9 mouse cellular contexts compared by ENCODE assay signal in the genomic region with DNA sequence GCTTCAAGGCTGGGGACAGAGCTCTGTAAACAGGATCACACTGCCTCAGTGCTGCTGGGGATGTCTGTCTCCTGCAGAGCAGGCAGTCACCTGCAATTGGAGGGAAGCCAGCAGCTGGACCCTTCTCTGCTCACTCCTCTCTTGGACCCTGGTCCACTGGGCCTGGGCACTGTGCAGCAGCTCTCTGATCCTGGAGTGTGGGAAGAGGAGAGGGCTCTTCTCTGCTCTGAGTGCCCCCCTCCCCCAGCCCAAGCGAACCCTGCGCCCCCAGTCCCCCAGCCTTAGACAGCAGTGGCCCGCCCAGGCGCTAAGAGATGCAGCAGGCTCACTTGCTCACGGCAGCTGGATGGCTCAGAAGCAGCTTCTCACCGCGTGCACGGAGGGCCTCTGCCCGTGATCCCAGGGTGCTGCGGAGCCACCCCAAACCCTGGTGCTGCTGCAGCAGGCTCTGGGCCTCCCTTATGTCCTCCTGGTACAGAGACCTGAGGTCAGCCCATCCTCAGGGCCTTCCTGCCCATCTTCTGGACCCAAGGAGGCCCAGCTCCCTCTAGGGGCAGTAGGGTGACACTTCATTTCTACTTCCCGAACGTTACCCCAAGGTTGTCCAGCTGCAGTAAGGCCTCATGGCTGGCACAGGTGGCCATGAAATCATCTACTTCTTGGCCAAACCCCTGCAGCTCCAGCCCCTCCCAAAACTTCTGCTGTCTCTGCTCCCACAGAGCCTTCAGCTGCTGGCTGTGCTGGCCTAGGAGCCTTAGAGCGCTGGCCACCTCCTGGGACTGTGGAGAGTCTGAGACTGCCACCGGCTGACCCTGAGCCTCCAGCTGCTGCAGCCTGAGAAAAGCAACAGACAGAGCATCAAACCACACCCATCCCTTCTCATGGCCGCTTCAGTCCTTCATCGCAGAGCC. TPM values are rescaled to one million over a fixed set of nuclear protein-coding genes. Genes with fewer than 3 reads are reported as not detected.
A peak's percentile ranks its signal among the peaks of the same experiment; 100 is the strongest.
DNase-seq lines count a peak whose midpoint lies in the region; ATAC-seq and TF ChIP-seq lines count a peak whose summit lies in the region.
"Had no signal": no experiment of that assay in that cellular context is flagged by ENCODE, and none has a peak within 500 bp of the region (broad histone marks: within the 10 kb centered on the region; RNA-seq: fewer than 3 reads in every experiment).

No protein-coding gene starts in this region.

- ATAC-seq in heart, embryonic 12.5 days (ENCODE audit: insufficient number of reproducible peaks, low FRiP score) = no peak
- ATAC-seq in embryonic facial prominence, embryonic 11.5 days (replicated peaks; ENCODE audit: insufficient number of reproducible peaks, low FRiP score, low TSS enrichment, low read depth) = peak; percentile 49; the same call in 1 of the 2 replicates
- ATAC-seq in hindbrain, postnatal 0 days = peak; percentile 62
- ATAC-seq in lung, embryonic 14.5 days (ENCODE audit: insufficient read depth) = peak; percentile 54; the same call in 1 of the 2 replicates
- ATAC-seq in monocyte, adult 5-6 weeks (replicated peaks; ENCODE audit: insufficient number of reproducible peaks, low FRiP score, low TSS enrichment, poor library complexity, severe bottlenecking) = no peak

- no peak overlapping the region for H3K4me3 ChIP-seq in heart, adult 2 months
- no peak overlapping the region for H3K4me3 ChIP-seq in heart, embryonic 12.5 days
- H3K4me3 ChIP-seq in embryonic facial prominence, embryonic 11.5 days (ENCODE audit: low read depth, low read length) = no peak overlapping the region
- H3K4me3 ChIP-seq in hindbrain, postnatal 0 days (ENCODE audit: low read length) = no peak overlapping the region
- H3K4me3 ChIP-seq in lung, embryonic 14.5 days (ENCODE audit: low read depth, low read length) = no peak overlapping the region
- H3K4me3 ChIP-seq: liver, embryonic 15.5 days had no signal

- no peak overlapping the region for H3K4me2 ChIP-seq in heart, embryonic 12.5 days
- H3K4me2 ChIP-seq in embryonic facial prominence, embryonic 11.5 days (ENCODE audit: low read depth, low read length) = no peak overlapping the region
- no peak overlapping the region for H3K4me2 ChIP-seq in hindbrain, postnatal 0 days (ENCODE audit: low read depth, low read length)
- no peak overlapping the region for H3K4me2 ChIP-seq in lung, embryonic 14.5 days
- H3K4me2 ChIP-seq: liver, embryonic 15.5 days had no signal

- 56% methylated on average over 16 of the region's 16 CpGs for WGBS in heart, adult 2 months
- 41% methylated on average over 16 of the region's 16 CpGs for WGBS in heart, embryonic 12.5 days
- 35% methylated on average over 16 of the region's 16 CpGs for WGBS in embryonic facial prominence, embryonic 11.5 days
- WGBS in hindbrain, postnatal 0 days = 44% methylated on average over 16 of the region's 16 CpGs
- 32% methylated on average over 16 of the region's 16 CpGs for WGBS in lung, embryonic 14.5 days

- intact Hi-C loops in heart, adult 2 months (cut with DNase I) = loop anchor here (5.0 kb wide), 1 partner anchor 97 kb away; a partner anchor contains a TSS

- no peaks in the 10 kb centered on the region for H3K79me2 ChIP-seq in heart, adult 2 months (replicated peaks; ENCODE audit: control insufficient read depth, insufficient read depth, low read length)

- DNase-seq in heart, adult 2 months = peak in 1 of 2 experiments; percentile 33
- DNase-seq in NIH3T3 (ENCODE audit: low read depth) = peak; percentile 55
- peak; percentile 67 for DNase-seq in embryonic facial prominence, embryonic 11.5 days (ENCODE audit: low spot score)
- peak; percentile 58 for DNase-seq in hindbrain, postnatal 0 days (ENCODE audit: low spot score)
- peak; percentile 72 for DNase-seq in lung, embryonic 14.5 days
- peak; percentile 71 for DNase-seq in retina, embryonic 14.5 days (ENCODE audit: low spot score)

- H3K36me3 ChIP-seq in heart, adult 2 months (ENCODE audit: control insufficient read depth, insufficient read depth, low read length) = no peaks in the 10 kb centered on the region
- no peaks in the 10 kb centered on the region for H3K36me3 ChIP-seq in heart, embryonic 12.5 days
- H3K36me3 ChIP-seq in embryonic facial prominence, embryonic 11.5 days (replicated peaks; ENCODE audit: control insufficient read depth, insufficient read depth, low read depth, low read length) = no peaks in the 10 kb centered on the region
- H3K36me3 ChIP-seq in hindbrain, postnatal 0 days (ENCODE audit: insufficient read depth, low read length) = no peaks in the 10 kb centered on the region
- no peaks in the 10 kb centered on the region for H3K36me3 ChIP-seq in lung, embryonic 14.5 days (ENCODE audit: insufficient read depth)
- H3K36me3 ChIP-seq: liver, embryonic 15.5 days had no signal

- no peaks in the 10 kb centered on the region for H3K9me3 ChIP-seq in heart, embryonic 12.5 days (replicated peaks)
- no peaks in the 10 kb centered on the region for H3K9me3 ChIP-seq in embryonic facial prominence, embryonic 11.5 days (replicated peaks; ENCODE audit: control insufficient read depth, low read length)
- no peaks in the 10 kb centered on the region for H3K9me3 ChIP-seq in hindbrain, postnatal 0 days (ENCODE audit: low read length)
- H3K9me3 ChIP-seq in lung, embryonic 14.5 days (ENCODE audit: low read depth, low read length) = no peaks in the 10 kb centered on the region
- H3K9me3 ChIP-seq: liver, embryonic 15.5 days had no signal

- no peak overlapping the region for H3K27ac ChIP-seq in heart, adult 2 months
- H3K27ac ChIP-seq in heart, embryonic 12.5 days (ENCODE audit: poor library complexity, severe bottlenecking) = no peak overlapping the region
- no peak overlapping the region for H3K27ac ChIP-seq in embryonic facial prominence, embryonic 11.5 days (replicated peaks; ENCODE audit: low read depth, low read length)
- no peak overlapping the region for H3K27ac ChIP-seq in hindbrain, postnatal 0 days
- no peak overlapping the region for H3K27ac ChIP-seq in lung, embryonic 14.5 days (ENCODE audit: low read depth)
- H3K27ac ChIP-seq: liver, embryonic 15.5 days had no signal

- TF ChIP-seq POLR2A in heart, adult 2 months (IDR thresholded peaks at IDR 0.05; ENCODE audit: insufficient read depth, low read depth, low read length) = no peak

- 0 out of 2 replicates have a peak, but pooled peaks have one; percentile 20 for TF ChIP-seq EP300 in heart, adult 2 months (IDR thresholded peaks at IDR 0.05; ENCODE audit: insufficient read depth, low read depth, low read length)

- H3K4me1 ChIP-seq in heart, adult 2 months (ENCODE audit: control insufficient read depth, insufficient read depth, low read length) = no peaks in the 10 kb centered on the region
- H3K4me1 ChIP-seq in heart, embryonic 12.5 days (replicated peaks) = no peaks in the 10 kb centered on the region
- H3K4me1 ChIP-seq in embryonic facial prominence, embryonic 11.5 days (ENCODE audit: control insufficient read depth, insufficient read depth, low read length) = no peaks in the 10 kb centered on the region; the same call in 1 of the 2 replicates
- H3K4me1 ChIP-seq in hindbrain, postnatal 0 days (ENCODE audit: insufficient read depth, low read length) = no peaks in the 10 kb centered on the region
- H3K4me1 ChIP-seq in lung, embryonic 14.5 days (ENCODE audit: insufficient read depth) = no peaks in the 10 kb centered on the region
- H3K4me1 ChIP-seq: liver, embryonic 15.5 days had no signal

- H3K9ac ChIP-seq in heart, adult 2 months (ENCODE audit: low read depth, low read length) = no peak overlapping the region
- H3K9ac ChIP-seq in heart, embryonic 12.5 days = no peak overlapping the region
- H3K9ac ChIP-seq in embryonic facial prominence, embryonic 11.5 days (replicated peaks; ENCODE audit: low read length) = no peak overlapping the region
- no peak overlapping the region for H3K9ac ChIP-seq in hindbrain, postnatal 0 days (replicated peaks; ENCODE audit: low read length)
- H3K9ac ChIP-seq in lung, embryonic 14.5 days = no peak overlapping the region
- H3K9ac ChIP-seq: liver, embryonic 15.5 days had no signal

- no peaks in the 10 kb centered on the region for H3K27me3 ChIP-seq in heart, adult 2 months (ENCODE audit: control insufficient read depth, insufficient read depth, low read length)
- peaks cover 19% of the 10 kb centered on the region for H3K27me3 ChIP-seq in heart, embryonic 12.5 days (replicated peaks)
- H3K27me3 ChIP-seq in embryonic facial prominence, embryonic 11.5 days (ENCODE audit: control insufficient read depth, insufficient read depth, low read length) = no peaks in the 10 kb centered on the region
- no peaks in the 10 kb centered on the region for H3K27me3 ChIP-seq in hindbrain, postnatal 0 days (ENCODE audit: insufficient read depth, low read length)
- no peaks in the 10 kb centered on the region for H3K27me3 ChIP-seq in lung, embryonic 14.5 days (ENCODE audit: insufficient read depth, low read length)

- peak; percentile 76 for TF ChIP-seq CTCF in heart, adult 2 months (IDR thresholded peaks at IDR 0.05)
- TF ChIP-seq CTCF in hindbrain, postnatal 0 days (IDR thresholded peaks at IDR 0.05; ENCODE audit: low read depth) = peak; percentile 80
- peak; percentile 78 for TF ChIP-seq CTCF in lung, embryonic 14.5 days (IDR thresholded peaks at IDR 0.05; ENCODE audit: low read depth)

RNA-seq across cellular contexts. Expression of a gene that starts 35.6 kb away (rescaled TPM):
- total RNA-seq in heart, adult 2 months (2021) = 1 to 10 TPM; 1.6 to 1.9 TPM
- 3.3 and 4.1 TPM in 2 replicates for polyA plus RNA-seq in heart, adult 2 months (2012; rRNA removed)
- polyA plus RNA-seq in heart, embryonic 12.5 days (2016; fragmentation: Nextera tagmentation; extraction: Ambion mirVana) = 2.3 and 2.5 TPM in 2 replicates
- polyA plus RNA-seq in embryonic facial prominence, embryonic 11.5 days (2014; fragmentation: Nextera tagmentation; extraction: Ambion mirVana) = 0.42 and 0.88 TPM in 2 replicates
- total RNA-seq in hindbrain, postnatal 0 days (2014; rRNA removed) = 5.5 and 12.3 TPM in 2 replicates
- polyA plus RNA-seq in hindbrain, postnatal 0 days (2015; fragmentation: Nextera tagmentation; extraction: Ambion mirVana) = 0.30 and 0.33 TPM in 2 replicates
- 1.2 and 1.5 TPM in 2 replicates for polyA plus RNA-seq in lung, embryonic 14.5 days (2014; fragmentation: Nextera tagmentation; extraction: Ambion mirVana)
- total RNA-seq in monocyte, adult 5-6 weeks (2017) = 1.5 to 4.7 TPM (median 2.4 TPM) in 3 replicates

RNA-seq across cellular contexts. Expression of a gene that starts 41.5 kb away (rescaled TPM):
- under 1 TPM; 0.55 to 0.77 TPM for total RNA-seq in heart, adult 2 months (2021)
- polyA plus RNA-seq in heart, adult 2 months (2012; rRNA removed) = 2.2 and 6.2 TPM in 2 replicates
- 2.3 and 3.2 TPM in 2 replicates for polyA plus RNA-seq in heart, embryonic 12.5 days (2016; fragmentation: Nextera tagmentation; extraction: Ambion mirVana)
- polyA plus RNA-seq in embryonic facial prominence, embryonic 11.5 days (2014; fragmentation: Nextera tagmentation; extraction: Ambion mirVana) = 2.4 and 2.9 TPM in 2 replicates
- 2.9 and 6.8 TPM in 2 replicates for total RNA-seq in hindbrain, postnatal 0 days (2014; rRNA removed)
- 1.3 and 1.8 TPM in 2 replicates for polyA plus RNA-seq in hindbrain, postnatal 0 days (2015; fragmentation: Nextera tagmentation; extraction: Ambion mirVana)
- 2.2 and 3.3 TPM in 2 replicates for polyA plus RNA-seq in lung, embryonic 14.5 days (2014; fragmentation: Nextera tagmentation; extraction: Ambion mirVana)
- total RNA-seq in monocyte, adult 5-6 weeks (2017) = 0.57 to 1.3 TPM in 2 of 3 replicates, not detected in the other

RNA-seq across cellular contexts. Expression of a gene that starts 41.5 kb away (rescaled TPM):
- 1 to 10 TPM; 6.3 to 7.4 TPM for total RNA-seq in heart, adult 2 months (2021)
- polyA plus RNA-seq in heart, adult 2 months (2012; rRNA removed) = 6.4 and 14.6 TPM in 2 replicates
- 13.1 and 13.3 TPM in 2 replicates for polyA plus RNA-seq in heart, embryonic 12.5 days (2016; fragmentation: Nextera tagmentation; extraction: Ambion mirVana)
- polyA plus RNA-seq in embryonic facial prominence, embryonic 11.5 days (2014; fragmentation: Nextera tagmentation; extraction: Ambion mirVana) = 15.4 and 18.4 TPM in 2 replicates
- 16.3 and 18.7 TPM in 2 replicates for total RNA-seq in hindbrain, postnatal 0 days (2014; rRNA removed)
- polyA plus RNA-seq in hindbrain, postnatal 0 days (2015; fragmentation: Nextera tagmentation; extraction: Ambion mirVana) = 20.0 and 20.3 TPM in 2 replicates
- polyA plus RNA-seq in lung, embryonic 14.5 days (2014; fragmentation: Nextera tagmentation; extraction: Ambion mirVana) = 19.9 and 21.8 TPM in 2 replicates
- total RNA-seq in monocyte, adult 5-6 weeks (2017) = 3.5 to 6.9 TPM (median 6.0 TPM) in 3 replicates

Comparison
In these comparisons a context has a peak if more than half of its experiments do, and no peak if none do; other contexts are left out.
1. ATAC-seq: peak in embryonic facial prominence, embryonic 11.5 days (single experiment), hindbrain, postnatal 0 days (single experiment) and lung, embryonic 14.5 days (single experiment); none in heart, embryonic 12.5 days (single experiment) and monocyte, adult 5-6 weeks (single experiment).
2. Peak in every context shown above with its lines, with median percentiles within 50 percentile points of each other: CTCF ChIP-seq.